Mouse (Mus musculus) lung, embryonic 14.5 days (tissue): ENCODE measurements around the gene Cdh23. TPM values are rescaled to one million over a fixed set of nuclear protein-coding genes. Genes with fewer than 3 reads are reported as not detected.

Experiments
- ATAC-seq: fragments of 200-750 bp; cut with Nextera tagmentation; 2 replicates; pipeline ENCODE4 v1.8.0; 2017; ENCODE audit warnings: mild to moderate bottlenecking, moderate TSS enrichment, moderate library complexity; ENCODE audit not compliant: insufficient read depth
- DNase-seq: peaks from one replicate; pipeline ENCODE4 v3.0.0-alpha.2; 2015
- H3K27ac ChIP-seq: fragments of 300-500 bp; sonication (generic); 2 replicates; pipeline ENCODE4 v1.5.1; 2014; ENCODE audit warnings: low read depth, mild to moderate bottlenecking, moderate library complexity
- H3K27me3 ChIP-seq: fragments of 300-500 bp; sonication (generic); 2 replicates; pipeline ENCODE4 v1.6.1; 2014; ENCODE audit warnings: low read length, control low read depth; ENCODE audit not compliant: insufficient read depth
- H3K36me3 ChIP-seq: fragments of 300-500 bp; sonication (generic); 2 replicates; pipeline ENCODE4 v1.6.1; 2014; ENCODE audit warnings: control low read depth; ENCODE audit not compliant: insufficient read depth
- H3K4me1 ChIP-seq: fragments of 300-500 bp; sonication (generic); 2 replicates; pipeline ENCODE4 v1.6.1; 2014; ENCODE audit warnings: antibody characterized with exemption, control low read depth; ENCODE audit not compliant: insufficient read depth
- H3K4me2 ChIP-seq: fragments of 300-500 bp; sonication (generic); 2 replicates; pipeline ENCODE4 v1.6.1; 2014; ENCODE audit warnings: mild to moderate bottlenecking
- H3K4me3 ChIP-seq: fragments of 300-500 bp; sonication (generic); 2 replicates; pipeline ENCODE4 v1.5.1; 2014; ENCODE audit warnings: low read depth, low read length
- H3K9ac ChIP-seq: fragments of 300-500 bp; sonication (generic); 2 replicates; pipeline ENCODE4 v1.6.1; 2014
- H3K9me3 ChIP-seq: fragments of 300-500 bp; sonication (generic); 2 replicates; pipeline ENCODE4 v1.6.1; 2016; ENCODE audit warnings: low read depth, low read length, control low read depth
- CTCF ChIP-seq: IDR thresholded peaks from 2 replicates; pipeline ENCODE4 v1.5.1; 2016; ENCODE audit warnings: antibody characterized with exemption, low read depth
- WGBS: fragments of 180-500 bp; shearing (Covaris S2); extraction: QIAGEN DNeasy Blood & Tissue Kit; methylation state at CpG from one replicate; pipeline ENCODE4 v1.1.7; 2014; 5-methylcytosine and 5-hydroxymethylcytosine counted together
- polyA plus RNA-seq: library from polyadenylated mRNA; unstranded; fragments of >200 nt; fragmentation: Nextera tagmentation; extraction: Ambion mirVana; gene quantifications from 2 replicates; pipeline ENCODE4 v1.2.1, GENCODE M21; 2014

Cdh23 gene
- polyA plus RNA-seq, 1 experiment from 2014 or later: 0.26 TPM

DNA sequence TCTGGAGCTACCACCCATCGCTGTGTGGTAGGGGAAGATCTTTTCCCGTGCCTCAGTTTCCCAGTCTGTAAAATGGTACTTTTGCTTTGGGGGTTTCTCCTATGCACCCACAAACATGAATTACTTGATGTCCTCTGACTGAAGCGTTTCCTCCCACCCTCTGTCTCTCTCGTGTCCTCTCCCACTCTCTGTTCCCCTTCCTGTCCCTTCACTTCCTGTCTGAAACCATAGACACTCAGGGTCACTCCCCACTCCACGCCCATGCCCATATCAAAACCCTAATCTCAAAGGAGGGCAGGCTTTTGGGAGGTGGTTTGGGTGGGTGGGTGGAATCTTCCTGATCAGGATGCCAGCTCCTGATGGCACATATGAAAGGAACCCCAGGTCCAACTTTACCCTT is 221.7 kb downstream of the Cdh23 start:
- TF ChIP-seq CTCF: no peak

DNA sequence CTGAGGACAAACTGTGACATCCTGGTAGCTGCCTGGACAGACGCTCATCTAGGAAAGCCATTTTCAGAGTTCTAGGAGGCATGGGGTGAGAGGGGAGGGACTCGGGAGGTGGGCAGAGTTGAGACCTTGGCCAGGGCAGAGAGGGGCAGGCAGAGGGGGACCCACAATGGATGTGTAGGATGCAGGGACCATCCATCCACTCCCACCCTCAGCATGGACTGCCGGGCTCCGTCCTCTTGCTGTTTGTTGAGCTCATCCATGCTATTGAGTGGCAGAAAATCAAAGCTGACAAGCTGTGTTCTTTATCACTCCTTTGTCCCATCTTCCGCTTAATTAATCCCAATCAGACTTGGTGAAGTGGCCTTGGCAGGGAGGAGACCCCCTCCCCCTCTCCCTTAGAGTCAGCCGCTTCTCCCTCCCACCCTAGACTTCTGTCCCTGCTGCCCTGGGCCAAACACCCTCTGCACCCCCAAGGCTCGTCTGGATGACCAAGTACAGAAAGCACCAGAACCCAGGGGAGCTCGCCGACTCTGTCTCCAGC is 222.4 kb downstream of the Cdh23 start:
- Histone ChIP-seq H3K4me2 (no peak overlapping the region), H3K9ac (no peak overlapping the region), H3K27me3 (no peaks in the 10 kb centered on the region), H3K36me3 (no peaks in the 10 kb centered on the region), H3K4me1 (no peaks in the 10 kb centered on the region), H3K9me3 (no peaks in the 10 kb centered on the region), H3K27ac (no peak overlapping the region), H3K4me3 (no peak overlapping the region)
- 51% methylated on average over 9 of the region's 9 CpGs for WGBS
- DNase-seq (no peak), ATAC-seq (no peak)
- no peak for TF ChIP-seq CTCF

More for the DNA sequence above, 221.7 kb downstream of the Cdh23 start:
- H3K9me3 ChIP-seq: no peaks in the 10 kb centered on the region
- no peak overlapping the region for H3K4me2 ChIP-seq
- no peak for DNase-seq
- H3K9ac ChIP-seq: no peak overlapping the region
- WGBS: 65% methylated on average over 5 of the region's 5 CpGs
- no peak for ATAC-seq
- H3K4me1 ChIP-seq: no peaks in the 10 kb centered on the region
- no peaks in the 10 kb centered on the region for H3K36me3 ChIP-seq
- H3K27ac ChIP-seq: no peak overlapping the region
- no peak overlapping the region for H3K4me3 ChIP-seq
- H3K27me3 ChIP-seq: no peaks in the 10 kb centered on the region

DNA sequence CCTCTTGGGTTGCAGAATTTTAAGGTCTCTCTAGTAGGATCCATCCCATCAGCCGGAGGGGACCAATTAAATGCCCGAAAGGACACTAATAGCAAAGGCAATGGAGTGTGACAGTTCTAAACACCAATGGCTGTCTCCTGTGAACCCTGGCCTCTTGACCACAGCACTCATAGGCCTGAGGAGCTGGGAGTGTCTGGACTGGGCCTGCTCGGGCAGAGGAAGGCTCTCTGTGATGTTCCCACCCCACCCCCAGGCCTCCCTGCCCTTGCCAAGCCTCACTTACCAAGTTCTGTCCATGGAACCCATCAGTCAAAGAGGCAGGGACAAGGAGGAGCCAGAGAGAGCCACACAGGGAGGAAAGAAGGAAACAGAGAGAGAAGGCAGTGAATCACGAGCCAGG is 228.5 kb downstream of the Cdh23 start:
- H3K9ac ChIP-seq: no peak overlapping the region
- H3K4me2 ChIP-seq: no peak overlapping the region
- no peak for DNase-seq
- no peak for ATAC-seq
- no peak overlapping the region for H3K4me3 ChIP-seq
- no peak for TF ChIP-seq CTCF
- no peaks in the 10 kb centered on the region for H3K27me3 ChIP-seq
- H3K27ac ChIP-seq: no peak overlapping the region
- H3K4me1 ChIP-seq: no peaks in the 10 kb centered on the region
- H3K36me3 ChIP-seq: no peaks in the 10 kb centered on the region
- no peaks in the 10 kb centered on the region for H3K9me3 ChIP-seq
- 55% methylated on average over 4 of the region's 4 CpGs for WGBS

DNA sequence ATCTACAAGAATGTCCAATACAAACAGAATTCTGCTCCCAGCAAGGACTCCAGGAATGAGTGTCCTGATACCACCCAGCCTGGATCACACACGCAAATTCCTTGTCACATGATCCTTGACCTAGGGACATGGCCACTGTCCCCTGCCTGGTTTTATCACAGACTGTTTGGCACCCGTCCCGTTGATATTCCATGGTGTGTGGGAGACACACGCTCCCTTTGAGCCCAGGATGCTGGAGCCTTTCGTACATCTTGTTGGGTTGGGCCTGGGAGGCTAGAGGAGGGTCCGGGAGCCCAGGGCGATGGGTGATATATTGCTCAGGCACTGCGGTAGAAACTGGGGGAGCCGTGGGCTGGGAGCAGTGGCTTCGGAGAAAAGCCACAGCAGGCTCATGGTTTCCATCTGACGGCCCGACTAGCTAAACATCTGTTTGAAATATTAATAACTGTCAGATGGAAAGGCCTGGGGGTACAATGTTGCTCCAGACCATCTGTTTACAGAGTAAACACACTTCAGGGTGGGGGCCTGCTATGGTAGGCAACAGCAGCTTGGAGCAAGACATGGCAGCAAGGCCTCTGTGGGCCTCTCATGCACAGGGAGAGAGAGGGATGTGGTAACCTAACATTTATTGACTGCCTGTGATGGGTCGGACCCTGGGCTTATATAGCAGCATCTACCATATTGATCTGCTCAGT is 232.2 kb downstream of the Cdh23 start:
- no peak for TF ChIP-seq CTCF
- ATAC-seq: no peak

DNA sequence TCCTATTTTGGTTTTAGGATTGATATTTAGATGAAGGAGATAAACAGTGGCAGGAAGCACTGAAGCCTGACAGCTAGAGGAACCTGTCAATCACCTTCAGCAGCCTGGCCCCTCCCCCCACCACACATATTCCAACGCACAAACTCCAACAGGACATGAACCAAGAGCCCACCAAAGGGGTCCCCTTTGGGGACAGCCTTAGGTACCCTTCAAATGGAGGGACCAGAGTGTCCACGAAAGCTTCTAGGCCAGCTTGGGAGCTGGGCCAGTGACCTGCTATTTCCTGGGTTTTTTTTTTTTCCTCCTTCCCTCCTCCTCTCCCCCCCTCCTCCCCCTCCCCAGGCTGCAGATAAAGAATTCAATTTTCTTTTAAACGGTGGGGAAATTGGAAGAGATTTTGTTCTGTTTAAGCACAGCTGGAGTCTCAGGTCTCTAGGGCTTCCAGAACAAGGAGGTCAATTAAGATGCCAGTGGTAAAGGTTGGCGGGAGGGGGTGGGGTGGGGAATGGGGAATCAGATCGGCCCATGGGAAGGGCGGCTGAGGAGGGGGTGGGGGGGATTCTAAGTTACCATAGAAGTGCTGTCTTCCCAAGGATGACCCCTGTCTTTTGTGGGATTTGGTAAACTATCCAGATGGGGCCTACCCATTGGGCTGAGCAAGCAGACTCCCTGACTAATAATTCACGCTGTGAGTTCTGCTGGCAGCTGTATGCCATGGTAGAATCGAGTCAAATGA is 239.5 kb downstream of the Cdh23 start:
- Histone ChIP-seq H3K9ac (no peak overlapping the region), H3K4me2 (no peak overlapping the region), H3K27ac (no peak overlapping the region), H3K9me3 (no peaks in the 10 kb centered on the region), H3K4me3 (no peak overlapping the region), H3K27me3 (no peaks in the 10 kb centered on the region), H3K36me3 (no peaks in the 10 kb centered on the region), H3K4me1 (no peaks in the 10 kb centered on the region)
- no peak for TF ChIP-seq CTCF
- 24% methylated on average over 8 of the region's 8 CpGs for WGBS
- ATAC-seq (no peak), DNase-seq (no peak)

More for the DNA sequence above, 232.2 kb downstream of the Cdh23 start:
- DNase-seq: no peak
- no peaks in the 10 kb centered on the region for H3K36me3 ChIP-seq
- no peaks in the 10 kb centered on the region for H3K27me3 ChIP-seq
- no peak overlapping the region for H3K27ac ChIP-seq
- H3K4me2 ChIP-seq: no peak overlapping the region
- H3K4me1 ChIP-seq: no peaks in the 10 kb centered on the region
- WGBS: 47% methylated on average over 13 of the region's 13 CpGs
- H3K9me3 ChIP-seq: no peaks in the 10 kb centered on the region
- no peak overlapping the region for H3K9ac ChIP-seq
- no peak overlapping the region for H3K4me3 ChIP-seq

DNA sequence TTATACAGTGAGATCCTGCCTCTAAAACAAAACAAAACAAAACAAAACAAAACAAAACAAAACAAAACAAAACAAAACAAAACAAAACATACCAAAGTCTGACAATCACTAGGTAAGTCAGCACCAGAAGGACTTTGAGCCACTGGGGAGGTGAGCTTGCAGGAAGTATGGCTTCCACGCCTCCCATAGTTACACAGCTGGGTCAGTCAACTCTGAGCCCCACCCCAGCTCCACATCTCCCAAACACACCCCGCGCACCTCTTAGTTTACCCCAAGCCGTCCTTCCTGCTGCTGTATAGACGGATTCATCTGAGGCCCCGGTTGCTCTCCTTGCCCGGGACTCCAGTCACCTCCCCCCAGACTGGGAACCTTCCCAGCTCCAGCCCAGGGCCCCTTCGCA is 241.1 kb downstream of the Cdh23 start:
- no peak for TF ChIP-seq CTCF
- H3K27me3 ChIP-seq: no peaks in the 10 kb centered on the region
- no peak overlapping the region for H3K4me3 ChIP-seq
- H3K4me2 ChIP-seq: no peak overlapping the region
- DNase-seq: no peak
- H3K9ac ChIP-seq: no peak overlapping the region
- H3K27ac ChIP-seq: no peak overlapping the region
- WGBS: 64% methylated on average over 8 of the region's 8 CpGs
- H3K36me3 ChIP-seq: no peaks in the 10 kb centered on the region
- H3K9me3 ChIP-seq: no peaks in the 10 kb centered on the region
- no peak for ATAC-seq
- no peaks in the 10 kb centered on the region for H3K4me1 ChIP-seq

DNA sequence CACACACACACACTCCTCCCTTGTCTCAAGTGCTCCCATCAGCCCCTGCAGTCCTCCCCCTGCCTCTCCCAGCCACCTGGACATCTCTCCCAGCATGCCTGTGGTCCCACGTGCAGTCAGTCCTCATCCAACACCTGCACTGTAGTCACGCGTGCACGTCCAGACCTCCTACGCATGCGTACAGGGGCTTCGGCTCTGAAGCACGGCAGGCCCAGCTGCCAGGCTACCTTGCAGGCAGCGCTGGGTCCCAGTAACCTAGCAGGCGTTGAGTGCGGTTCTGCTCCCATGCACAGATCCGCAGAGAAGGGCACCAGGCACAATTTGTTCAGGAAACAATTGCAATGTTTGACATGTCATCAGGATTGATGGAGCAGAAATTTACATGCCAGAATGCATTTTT is 249.1 kb downstream of the Cdh23 start:
- Histone ChIP-seq H3K9ac (no peak overlapping the region), H3K4me3 (no peak overlapping the region), H3K4me1 (no peaks in the 10 kb centered on the region), H3K4me2 (no peak overlapping the region), H3K27me3 (no peaks in the 10 kb centered on the region), H3K9me3 (no peaks in the 10 kb centered on the region), H3K27ac (no peak overlapping the region), H3K36me3 (no peaks in the 10 kb centered on the region)
- ATAC-seq (no peak), DNase-seq (no peak)
- TF ChIP-seq CTCF: no peak
- WGBS: 65% methylated on average over 12 of the region's 12 CpGs
